Mouse (Mus musculus) heart, postnatal 14 days (tissue): ENCODE measurements at regions not wholly inside any gene's neighbourhood (a gene's known extent, or its start where the extent isn't known, plus 50 kb on each side); places are given as distances from the start of the nearest gene placed in this dataset.

Source experiments
- DNase-seq, 2 experiments: peaks; one replicate each; pipeline ENCODE4 v3.0.0; 2021 to 2022
- intact Hi-C: fragments of 180-260 bp; cut with DNase I; formaldehyde crosslinking; loops from one replicate; pipeline ENCODE4 v1.15.1; 2025

- intact Hi-C loops, result no loop called here
- no peak for DNase-seq
These were observed 512.5 kb downstream of the Pdcd6ip start for GRCm38 (mm10) chr9:113195556-113195955.

GRCm38 (mm10) chr9:113192773-113193172, 515.3 kb downstream of the Pdcd6ip start:
- DNase-seq, result no peak
- intact Hi-C loops, result no loop called here

GRCm38 (mm10) chr9:113191163-113191562, 516.9 kb downstream of the Pdcd6ip start:
- no peak for DNase-seq
- intact Hi-C loops, result no loop called here

- DNase-seq, result no peak
- intact Hi-C loops, result no loop called here
These were observed 526.9 kb downstream of the Pdcd6ip start for GRCm38 (mm10) chr9:113181182-113181581.

- intact Hi-C loops, result no loop called here
- no peak for DNase-seq
These were observed 530.2 kb downstream of the Pdcd6ip start for GRCm38 (mm10) chr9:113177918-113178235.

GRCm38 (mm10) chr9:113177181-113177917, 530.7 kb downstream of the Pdcd6ip start:
- no peak for DNase-seq
- intact Hi-C loops, result no loop called here

- intact Hi-C loops, result no loop called here
These were observed 536.2 kb downstream of the Pdcd6ip start for GRCm38 (mm10) chr9:113171767-113172405.

GRCm38 (mm10) chr9:113162897-113163874, 544.9 kb downstream of the Pdcd6ip start:
- no peak for DNase-seq
- intact Hi-C loops, result no loop called here

More at GRCm38 (mm10) chr9:113171767-113172405, 536.2 kb downstream of the Pdcd6ip start:
- DNase-seq, result no peak

- no peak for DNase-seq
- intact Hi-C loops, result no loop called here
These were observed 548.0 kb downstream of the Pdcd6ip start for GRCm38 (mm10) chr9:113160011-113160410.

- intact Hi-C loops, result no loop called here
- DNase-seq, result no peak
These were observed 550.0 kb downstream of the Pdcd6ip start for GRCm38 (mm10) chr9:113158080-113158479.

- DNase-seq, result no peak
- intact Hi-C loops, result no loop called here
These were observed 550.5 kb downstream of the Pdcd6ip start for GRCm38 (mm10) chr9:113157474-113158076.

- intact Hi-C loops, result no loop called here
- no peak for DNase-seq
These were observed 551.4 kb downstream of the Pdcd6ip start for GRCm38 (mm10) chr9:113156707-113157106.

- intact Hi-C loops, result no loop called here
- DNase-seq, result no peak
These were observed 559.0 kb downstream of the Pdcd6ip start for GRCm38 (mm10) chr9:113149084-113149483.

- intact Hi-C loops, result no loop called here
These were observed 561.5 kb downstream of the Pdcd6ip start for GRCm38 (mm10) chr9:113146571-113146970.

GRCm38 (mm10) chr9:113145036-113145435, 563.0 kb downstream of the Pdcd6ip start:
- no peak for DNase-seq
- intact Hi-C loops, result no loop called here

More at GRCm38 (mm10) chr9:113146571-113146970, 561.5 kb downstream of the Pdcd6ip start:
- DNase-seq, result no peak

- intact Hi-C loops, result no loop called here
- DNase-seq, result no peak
These were observed 573.4 kb downstream of the Pdcd6ip start for GRCm38 (mm10) chr9:113134611-113135010.

- intact Hi-C loops, result no loop called here
- DNase-seq, result no peak
These were observed 584.9 kb downstream of the Pdcd6ip start for GRCm38 (mm10) chr9:113123004-113123692.

- intact Hi-C loops, result no loop called here
- DNase-seq, result no peak
These were observed 585.8 kb downstream of the Pdcd6ip start for GRCm38 (mm10) chr9:113122253-113122749.

- DNase-seq, result no peak
- intact Hi-C loops, result no loop called here
These were observed 587.7 kb downstream of the Pdcd6ip start for GRCm38 (mm10) chr9:113120385-113120784.

- no peak for DNase-seq
- intact Hi-C loops, result no loop called here
These were observed 588.3 kb downstream of the Pdcd6ip start for GRCm38 (mm10) chr9:113119721-113120120.
